Mouse (Mus musculus) c-Kit-negative CD71-positive TER-119-positive erythroid progenitor cells, embryonic 14.5 days (primary cell): ENCODE data around the gene Csdc2.
"Not testable (repeated sequence)": the region's sequence is repeated elsewhere in the genome, so short reads cannot be mapped to it uniquely, and the experiment has no call there.

Experiments used
- DNase-seq: peaks from one replicate; pipeline ENCODE4 v3.0.0-alpha.2; 2013; ENCODE audit warnings: low read depth, low spot score

The Csdc2 gene

GRCm38 (mm10) chr15:81936679-81937078 is at the start of gene Csdc2:
Gene Csdc2, plus strand, starts transcription at chr15:81936759.
- DNase-seq = no peak

GRCm38 (mm10) chr15:81886795-81887550 is 49.6 kb upstream of the Csdc2 start:
- no peak for DNase-seq

DNA sequence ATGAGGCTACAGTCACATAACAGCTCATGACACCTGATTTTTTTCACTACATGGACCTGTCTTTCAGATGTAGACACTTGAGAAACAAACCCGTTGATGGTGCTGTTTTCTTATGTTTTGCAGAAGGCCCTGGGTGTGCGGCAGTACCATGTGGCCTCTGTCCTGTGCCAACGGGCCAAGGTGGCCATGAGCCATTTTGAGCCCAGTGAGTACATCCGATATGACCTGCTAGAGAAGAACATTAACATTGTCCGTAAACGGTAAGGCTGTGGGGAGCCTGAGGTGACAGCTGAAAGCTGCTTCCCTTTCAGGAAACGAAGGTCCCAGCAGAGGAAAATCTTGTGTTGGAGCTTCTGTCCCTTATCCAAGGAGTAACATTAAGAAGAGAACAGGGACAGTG is 47.4 kb upstream of the Csdc2 start:
- no peak for DNase-seq

- DNase-seq = no peak
These were observed 45.3 kb upstream of the Csdc2 start for GRCm38 (mm10) chr15:81891140-81891802.

DNA sequence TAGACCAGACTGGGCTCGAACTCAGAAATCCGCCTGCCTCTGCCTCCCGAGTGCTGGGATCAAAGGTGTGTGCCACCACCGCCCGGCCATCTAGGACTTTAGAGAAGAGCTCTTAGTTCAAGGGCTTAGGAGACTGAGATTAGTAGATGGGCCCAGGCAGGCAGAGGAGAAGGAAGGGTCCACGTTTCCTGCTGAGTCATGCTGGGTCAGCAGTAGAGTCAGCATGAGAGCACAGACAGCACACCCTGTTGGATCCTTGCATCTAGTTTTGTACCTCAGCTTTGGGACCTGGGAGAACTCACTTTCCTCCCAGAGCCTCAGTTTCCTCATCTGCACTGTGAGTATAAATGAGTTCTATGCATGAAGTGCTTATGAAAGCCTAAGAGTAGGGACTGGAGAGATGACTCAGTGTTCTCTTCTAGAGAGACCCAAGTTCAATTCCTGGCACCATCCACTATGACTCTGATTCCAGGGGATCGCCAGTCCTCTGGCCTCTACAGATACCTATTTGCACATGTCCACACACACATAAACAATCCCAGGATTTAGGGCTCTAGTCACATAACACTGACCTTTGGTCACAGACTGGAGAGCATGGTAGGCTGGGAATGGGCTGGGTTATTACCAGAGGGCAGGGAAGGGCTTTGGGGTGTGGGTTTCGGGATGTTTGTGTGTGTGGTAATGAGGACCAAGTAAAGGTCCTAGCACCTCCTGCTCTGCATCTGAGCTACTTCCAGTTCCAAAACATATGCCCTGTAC is 44.6 kb upstream of the Csdc2 start:
- peak; percentile 86 for DNase-seq

DNA sequence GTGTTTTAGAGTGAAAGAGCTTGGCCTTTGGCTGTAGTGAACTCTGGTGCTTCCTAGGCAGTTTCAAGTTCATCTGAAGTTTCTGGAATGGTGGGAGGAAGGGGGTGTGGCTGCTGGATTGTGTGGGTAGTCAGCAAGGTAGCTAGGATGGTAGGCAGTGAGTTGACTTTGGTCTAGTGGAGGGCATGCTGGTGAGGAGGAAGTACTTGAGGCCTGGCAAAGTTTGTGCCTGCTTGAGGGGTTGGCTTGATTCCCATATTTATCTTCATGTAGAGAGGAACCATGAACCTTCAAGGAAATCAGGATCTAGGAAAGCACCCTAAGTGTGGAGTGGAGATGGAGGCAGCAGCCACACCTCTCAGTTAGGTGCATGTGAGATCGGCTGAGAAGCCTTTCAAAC is 42.6 kb upstream of the Csdc2 start:
- DNase-seq = no peak

DNA sequence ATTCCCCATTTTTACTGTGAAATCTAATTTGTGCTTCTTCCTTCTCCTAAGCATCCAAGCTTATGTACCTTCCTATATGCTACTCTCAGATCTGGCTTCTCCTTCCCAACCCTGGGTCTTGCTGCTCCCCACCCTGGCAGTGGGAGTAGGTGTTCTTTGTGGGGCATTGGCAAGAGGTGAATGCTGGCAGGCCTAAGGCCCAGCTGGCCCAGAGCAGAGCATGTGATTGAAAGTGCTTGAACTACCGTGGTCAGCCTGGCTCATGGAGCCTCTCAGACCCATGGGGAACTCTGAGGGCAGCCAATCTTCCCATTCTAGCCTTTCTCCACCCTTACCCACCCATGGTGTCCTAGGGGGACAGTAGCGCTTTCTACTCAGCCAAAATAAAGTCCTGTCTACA is 40.2 kb upstream of the Csdc2 start:
- no peak for DNase-seq

DNA sequence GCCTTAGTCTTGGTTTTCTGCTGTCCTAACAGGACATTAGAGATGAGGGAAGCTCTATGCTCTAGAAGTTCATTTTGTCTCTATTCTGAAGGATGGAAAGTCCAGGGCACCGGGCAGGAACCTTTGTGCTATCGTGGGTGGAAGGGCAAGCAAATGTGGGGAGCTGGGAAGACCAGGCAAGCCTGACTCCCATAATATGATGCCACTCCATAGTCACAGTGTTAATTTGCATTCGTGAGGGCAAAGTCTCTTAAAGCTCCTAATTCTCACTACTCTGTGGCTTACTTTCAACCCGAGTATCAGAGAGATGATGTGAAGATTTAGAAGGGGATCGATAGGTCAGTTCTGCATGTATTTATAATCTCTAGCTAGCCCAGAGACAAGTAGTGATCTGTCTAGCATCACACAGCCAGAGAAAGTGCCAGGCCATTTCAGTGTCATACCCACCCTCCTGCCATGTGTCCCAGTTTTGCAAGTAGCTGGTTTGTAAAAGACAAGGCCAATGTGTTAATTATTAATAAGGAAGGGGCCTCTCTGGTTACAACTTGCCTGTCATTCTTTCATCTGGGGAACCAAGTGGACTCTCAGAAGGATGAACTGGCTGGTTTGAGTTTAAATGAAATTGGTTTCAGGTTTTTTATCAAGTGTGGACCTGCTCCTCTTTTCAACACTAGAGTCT is 38.8 kb upstream of the Csdc2 start:
- DNase-seq = no peak

GRCm38 (mm10) chr15:81898751-81899150 is 37.8 kb upstream of the Csdc2 start:
- no peak for DNase-seq

GRCm38 (mm10) chr15:81904939-81905338 is 31.6 kb upstream of the Csdc2 start:
- DNase-seq = peak; percentile 56

GRCm38 (mm10) chr15:81907953-81908352 is 28.6 kb upstream of the Csdc2 start:
- DNase-seq = no peak

- not testable (repeated sequence) for DNase-seq
These were observed 27.8 kb upstream of the Csdc2 start for GRCm38 (mm10) chr15:81908767-81909166.

DNA sequence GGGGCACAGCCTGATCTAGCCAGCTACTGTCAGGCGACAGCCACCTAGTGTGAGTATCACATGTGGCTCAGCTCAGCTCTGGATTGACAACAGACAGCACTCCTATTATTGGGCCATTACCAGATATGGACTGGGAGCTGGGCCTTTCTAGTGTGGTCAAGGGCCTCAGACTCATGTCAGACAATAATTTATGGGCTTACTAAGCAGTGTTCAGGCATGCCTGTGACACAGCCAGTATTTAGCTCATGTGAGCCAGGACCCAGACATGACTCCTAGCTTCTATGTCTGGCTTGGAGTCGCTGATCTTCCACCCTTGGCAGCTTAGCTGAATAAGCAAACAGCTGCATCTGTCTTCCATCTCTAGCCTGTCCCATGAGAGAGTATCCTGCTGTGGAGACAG is 24.1 kb upstream of the Csdc2 start:
- DNase-seq = no peak

DNA sequence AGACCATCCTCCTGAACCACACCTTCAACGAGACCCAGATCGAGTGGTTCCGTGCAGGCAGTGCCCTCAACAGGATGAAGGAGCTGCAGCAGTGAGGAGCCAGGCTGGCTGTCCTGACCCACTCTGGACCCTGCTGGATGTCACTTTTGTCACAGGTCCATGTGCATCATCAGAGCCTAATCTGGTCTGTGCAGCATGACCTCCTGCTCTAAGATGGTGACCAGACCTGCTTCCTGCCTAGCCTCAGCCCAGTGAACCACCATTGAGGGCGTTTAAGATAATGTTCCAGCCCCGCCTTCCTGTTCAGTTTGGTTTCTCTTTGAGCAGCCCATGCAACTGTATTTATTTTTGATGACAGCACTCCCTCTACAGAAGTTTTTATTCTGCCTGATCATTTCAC is 21.9 kb upstream of the Csdc2 start:
- DNase-seq = no peak

- no peak for DNase-seq
These were observed 20.9 kb upstream of the Csdc2 start for GRCm38 (mm10) chr15:81915663-81916062.

DNA sequence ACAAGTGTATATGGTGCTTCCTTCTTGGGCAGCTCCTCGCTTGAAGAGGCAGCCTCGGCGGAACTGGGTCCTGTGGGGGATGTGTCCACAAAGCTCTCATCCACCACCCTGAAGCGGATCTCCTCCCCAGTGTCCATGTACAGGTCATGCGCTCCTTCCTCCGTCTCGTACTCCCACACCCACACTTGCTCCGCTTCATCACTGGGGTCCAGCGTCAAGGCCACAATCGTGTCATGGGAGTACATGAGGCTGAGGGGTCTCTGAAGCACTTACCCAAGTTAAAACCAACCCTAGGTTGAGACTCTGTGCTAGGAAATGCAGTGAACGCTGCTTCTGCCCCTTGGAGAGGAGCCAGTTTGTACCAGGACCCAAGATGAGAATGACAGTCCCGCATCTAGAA is 19.4 kb upstream of the Csdc2 start:
- no peak for DNase-seq

- DNase-seq = peak; percentile 47
These were observed 18.7 kb upstream of the Csdc2 start for GRCm38 (mm10) chr15:81917621-81918463.

DNA sequence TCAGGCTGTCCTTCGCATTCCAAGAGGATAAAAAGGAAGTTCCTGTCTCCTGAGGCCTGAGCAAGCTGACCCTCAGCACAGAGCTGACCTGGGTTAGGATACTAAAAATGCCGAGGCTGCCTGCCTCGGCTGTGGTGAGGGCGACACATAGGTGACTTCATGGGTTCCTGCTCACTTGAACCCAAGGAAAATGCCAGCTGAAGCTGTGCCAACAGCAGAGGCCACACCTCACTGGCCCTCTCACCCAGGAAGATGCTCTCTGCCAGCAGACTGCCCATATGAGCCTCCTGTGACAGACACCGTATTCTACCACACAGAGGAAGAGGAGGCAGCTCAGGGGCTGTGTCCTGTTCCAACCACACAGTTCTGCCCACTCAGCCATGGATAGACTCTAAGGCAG is 17.5 kb upstream of the Csdc2 start:
- DNase-seq = no peak

GRCm38 (mm10) chr15:81920546-81921217 is 15.9 kb upstream of the Csdc2 start:
- DNase-seq = no peak

DNA sequence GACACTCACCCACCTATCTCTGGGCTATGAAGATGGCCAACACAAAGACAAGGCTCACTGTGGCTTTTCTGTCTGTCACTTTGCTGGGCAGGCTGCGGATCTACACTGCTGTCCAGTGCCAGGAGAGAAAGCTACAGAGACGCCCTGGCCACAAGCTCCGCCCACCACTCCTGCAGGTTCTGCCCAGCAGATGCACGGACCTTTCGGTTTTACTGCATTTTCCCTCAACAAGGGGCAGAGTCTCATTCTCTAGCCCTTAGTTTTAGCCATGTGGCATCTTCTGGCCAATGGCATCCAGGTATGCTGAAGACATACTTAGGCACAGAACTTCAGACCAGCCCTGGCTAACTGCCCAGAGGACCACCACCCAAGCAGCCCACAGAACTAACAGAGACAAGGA is 15.3 kb upstream of the Csdc2 start:
- no peak for DNase-seq

DNA sequence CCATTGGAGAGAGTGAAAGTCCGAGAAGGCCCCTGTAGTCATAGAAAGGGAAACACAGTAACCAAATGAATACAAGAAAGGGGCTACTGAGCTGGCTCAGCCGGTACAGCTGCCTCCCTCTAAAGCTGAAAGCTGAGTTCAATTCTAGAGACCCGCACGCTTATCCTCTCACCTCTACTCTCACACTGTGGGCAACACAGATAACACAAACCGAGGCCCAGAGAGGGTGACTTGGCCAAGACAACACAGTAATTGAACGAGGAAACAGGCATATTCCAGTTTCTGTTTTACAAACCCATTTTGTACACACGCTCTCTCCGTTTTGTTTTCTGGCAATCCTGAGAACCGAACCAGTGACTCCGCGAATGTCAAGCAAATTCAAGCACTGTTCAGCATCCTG is 11.6 kb upstream of the Csdc2 start:
- peak; percentile 40 for DNase-seq
